Mouse (Mus musculus) forebrain, postnatal 0 days (tissue): ENCODE measurements at regions not wholly inside any gene's neighbourhood (a gene's known extent, or its start where the extent isn't known, plus 50 kb on each side); places are given as distances from the start of the nearest gene placed in this dataset.

Experiments
- ATAC-seq: fragments of 200-750 bp; cut with Nextera tagmentation; 2 replicates; pipeline ENCODE4 v1.8.0; 2017; ENCODE audit warnings: mild to moderate bottlenecking, moderate library complexity
- DNase-seq: peaks from one replicate; pipeline ENCODE4 v3.0.0-alpha.2; 2015
- H3K27ac ChIP-seq: fragments of 300-500 bp; sonication (generic); 2 replicates; pipeline ENCODE4 v1.5.1; 2014; ENCODE audit warnings: low read depth, mild to moderate bottlenecking, antibody characterized with exemption, low read length, moderate library complexity, mixed read lengths
- H3K27me3 ChIP-seq: fragments of 300-500 bp; sonication (generic); 2 replicates; pipeline ENCODE4 v1.6.1; 2014; ENCODE audit warnings: mild to moderate bottlenecking, low read length, mixed read lengths; ENCODE audit not compliant: insufficient read depth
- H3K36me3 ChIP-seq: fragments of 300-500 bp; sonication (generic); 2 replicates; pipeline ENCODE4 v1.6.1; 2014; ENCODE audit warnings: mild to moderate bottlenecking, moderate library complexity; ENCODE audit not compliant: insufficient read depth
- H3K4me1 ChIP-seq: fragments of 300-500 bp; sonication (generic); 2 replicates; pipeline ENCODE4 v1.6.1; 2014; ENCODE audit warnings: antibody characterized with exemption; ENCODE audit not compliant: insufficient read depth
- H3K4me2 ChIP-seq: fragments of 300-500 bp; sonication (generic); 2 replicates; pipeline ENCODE4 v1.6.1; 2014; ENCODE audit warnings: low read depth, mild to moderate bottlenecking, moderate library complexity
- H3K4me3 ChIP-seq: fragments of 300-500 bp; sonication (generic); 2 replicates; pipeline ENCODE4 v1.5.1; 2014; ENCODE audit warnings: low read depth, low read length, mixed read lengths
- H3K9ac ChIP-seq: fragments of 300-500 bp; sonication (generic); 2 replicates; pipeline ENCODE4 v1.6.1; 2014; ENCODE audit warnings: mild to moderate bottlenecking
- H3K9me3 ChIP-seq: fragments of 300-500 bp; sonication (generic); 2 replicates; pipeline ENCODE4 v1.6.1; 2016; ENCODE audit warnings: low read length
- CTCF ChIP-seq: sonication (generic); IDR thresholded peaks from 2 replicates; pipeline ENCODE4 v1.5.1; 2016; ENCODE audit warnings: antibody characterized with exemption, control low read depth, low read depth
- WGBS: fragments of 180-500 bp; shearing (Covaris S2); extraction: QIAGEN DNeasy Blood & Tissue Kit; methylation state at CpG from one replicate; pipeline ENCODE4 v1.1.7; 2014; 5-methylcytosine and 5-hydroxymethylcytosine counted together

DNA sequence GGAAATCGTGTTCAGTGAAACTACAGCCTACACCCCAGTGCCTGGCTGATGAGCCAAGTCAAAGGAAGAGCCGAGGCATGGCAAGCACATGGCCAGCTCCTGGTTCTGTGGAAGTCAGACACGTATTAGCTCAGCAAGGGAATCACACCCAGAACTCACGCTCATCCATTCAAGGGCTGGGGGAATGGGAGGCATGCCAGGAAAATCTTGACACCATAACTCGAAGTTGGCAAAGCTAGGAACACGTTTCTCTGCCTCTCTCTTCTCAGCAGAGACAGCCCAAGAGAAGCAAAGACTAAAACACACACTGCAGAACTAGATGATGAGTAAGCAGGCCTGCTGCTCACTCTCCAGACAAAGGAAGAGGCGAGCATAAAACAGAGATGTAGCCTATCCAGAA, 53.5 kb upstream of the Ypel5 start:
- no peaks in the 10 kb centered on the region for H3K36me3 ChIP-seq
- no peak overlapping the region for H3K4me3 ChIP-seq
- no peak overlapping the region for H3K4me2 ChIP-seq
- H3K9me3 ChIP-seq = no peaks in the 10 kb centered on the region
- no peaks in the 10 kb centered on the region for H3K4me1 ChIP-seq
- no peaks in the 10 kb centered on the region for H3K27me3 ChIP-seq
- no peak overlapping the region for H3K27ac ChIP-seq
- DNase-seq (peak; percentile 59), ATAC-seq (peak; percentile 63)
- no peak for TF ChIP-seq CTCF
- H3K9ac ChIP-seq = no peak overlapping the region
- WGBS = 44% methylated on average over 7 of the region's 7 CpGs

DNA sequence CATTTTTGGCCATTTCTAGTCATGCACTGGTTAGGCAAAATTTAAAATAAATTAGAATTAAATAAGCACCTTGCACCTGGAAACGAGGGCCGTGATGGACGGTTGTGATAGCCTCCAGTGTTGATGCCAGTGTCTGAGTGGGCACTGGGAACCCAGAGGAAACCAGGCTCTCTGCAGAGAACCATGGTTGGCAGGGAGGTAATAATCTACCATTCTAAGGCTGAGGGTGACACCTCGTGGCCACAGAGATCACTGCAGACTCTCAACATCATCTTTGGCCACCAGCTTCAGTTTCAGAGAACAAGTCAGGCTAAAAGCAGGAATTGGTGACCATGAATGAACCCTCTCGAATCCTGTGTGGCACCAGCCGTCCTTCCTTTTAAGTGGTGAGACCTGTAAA, 54.5 kb upstream of the Ypel5 start:
- H3K4me2 ChIP-seq = no peak overlapping the region
- no peaks in the 10 kb centered on the region for H3K9me3 ChIP-seq
- no peaks in the 10 kb centered on the region for H3K36me3 ChIP-seq
- no peak overlapping the region for H3K4me3 ChIP-seq
- no peaks in the 10 kb centered on the region for H3K4me1 ChIP-seq
- no peak overlapping the region for H3K27ac ChIP-seq
- 18% methylated on average over 6 of the region's 6 CpGs for WGBS
- ATAC-seq = peak; percentile 81
- no peaks in the 10 kb centered on the region for H3K27me3 ChIP-seq
- DNase-seq = peak; percentile 89
- peak; percentile 98 for TF ChIP-seq CTCF
- no peak overlapping the region for H3K9ac ChIP-seq

- H3K4me1 ChIP-seq = no peaks in the 10 kb centered on the region
- no peaks in the 10 kb centered on the region for H3K27me3 ChIP-seq
- no peaks in the 10 kb centered on the region for H3K9me3 ChIP-seq
- H3K9ac ChIP-seq = no peak overlapping the region
- no peak for ATAC-seq
- WGBS = 67% methylated on average over 4 of the region's 4 CpGs
- no peak overlapping the region for H3K27ac ChIP-seq
- H3K36me3 ChIP-seq = no peaks in the 10 kb centered on the region
- no peak overlapping the region for H3K4me2 ChIP-seq
- DNase-seq = no peak
- no peak overlapping the region for H3K4me3 ChIP-seq
- no peak for TF ChIP-seq CTCF
These were observed 68.0 kb upstream of the Ypel5 start for GRCm38 (mm10) chr17:72768266-72768665.

- no peak overlapping the region for H3K4me2 ChIP-seq
- no peaks in the 10 kb centered on the region for H3K9me3 ChIP-seq
- no peak for ATAC-seq
- no peak overlapping the region for H3K4me3 ChIP-seq
- no peaks in the 10 kb centered on the region for H3K36me3 ChIP-seq
- H3K27me3 ChIP-seq = no peaks in the 10 kb centered on the region
- no peak for DNase-seq
- WGBS = 36% methylated on average over 3 of the region's 3 CpGs
- H3K4me1 ChIP-seq = no peaks in the 10 kb centered on the region
- H3K9ac ChIP-seq = no peak overlapping the region
- no peak for TF ChIP-seq CTCF
- H3K27ac ChIP-seq = no peak overlapping the region
These were observed 75.3 kb upstream of the Ypel5 start for GRCm38 (mm10) chr17:72760937-72761336.

DNA sequence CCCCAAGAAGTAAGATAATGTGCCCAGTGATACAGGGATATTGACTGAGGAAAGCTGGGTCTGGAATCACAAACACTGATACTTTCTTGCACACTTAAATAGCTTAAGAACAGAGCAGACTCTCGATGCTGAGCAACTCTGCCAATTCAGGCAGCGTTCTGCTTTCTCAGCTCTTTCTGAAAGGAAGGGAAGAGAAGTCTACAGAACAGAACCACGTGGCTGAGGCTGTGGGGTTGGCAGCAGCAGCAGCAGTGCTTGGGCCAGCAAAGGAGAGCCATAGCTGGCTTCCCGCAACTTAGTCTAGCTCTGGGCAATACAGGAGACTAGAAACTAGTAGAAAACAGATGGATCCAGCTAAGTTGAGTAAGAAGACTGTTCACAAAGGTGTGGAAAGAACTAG, 89.8 kb upstream of the Ypel5 start:
- H3K4me3 ChIP-seq = no peak overlapping the region
- H3K27ac ChIP-seq = no peak overlapping the region
- H3K9ac ChIP-seq = no peak overlapping the region
- DNase-seq = no peak
- TF ChIP-seq CTCF = no peak
- 44% methylated on average over 4 of the region's 4 CpGs for WGBS
- H3K27me3 ChIP-seq = no peaks in the 10 kb centered on the region
- no peak overlapping the region for H3K4me2 ChIP-seq
- no peaks in the 10 kb centered on the region for H3K4me1 ChIP-seq
- ATAC-seq = no peak
- H3K9me3 ChIP-seq = no peaks in the 10 kb centered on the region
- no peaks in the 10 kb centered on the region for H3K36me3 ChIP-seq

DNA sequence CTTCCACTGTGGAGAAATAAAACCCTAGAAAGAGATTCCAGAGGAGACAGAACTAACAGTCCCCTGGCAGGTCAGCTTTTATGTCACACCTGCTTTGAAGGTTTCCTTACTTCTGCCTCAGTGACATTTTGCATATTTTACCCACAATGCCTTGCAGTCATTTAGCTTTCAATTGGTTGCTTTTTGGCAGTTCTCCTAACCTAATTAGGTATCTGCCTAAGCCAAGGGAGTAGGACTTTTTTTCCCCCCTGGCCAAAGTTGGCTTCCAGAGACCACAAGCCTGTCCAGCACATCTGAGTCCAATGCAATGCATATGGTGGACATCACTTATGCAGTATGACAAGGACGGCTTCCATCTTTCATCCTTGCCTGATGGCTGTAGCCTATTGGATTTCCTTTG, 103.2 kb upstream of the Ypel5 start:
- Histone ChIP-seq H3K4me3 (no peak overlapping the region), H3K4me2 (no peak overlapping the region), H3K36me3 (no peaks in the 10 kb centered on the region), H3K9me3 (no peaks in the 10 kb centered on the region), H3K9ac (no peak overlapping the region), H3K27me3 (no peaks in the 10 kb centered on the region), H3K27ac (no peak overlapping the region), H3K4me1 (no peaks in the 10 kb centered on the region)
- DNase-seq (peak; percentile 9), ATAC-seq (no peak)
- 69% methylated on average over 1 of the region's 1 CpGs for WGBS
- TF ChIP-seq CTCF = no peak

GRCm38 (mm10) chr17:72731691-72732090, 104.6 kb upstream of the Ypel5 start:
- H3K9ac ChIP-seq = no peak overlapping the region
- H3K4me3 ChIP-seq = no peak overlapping the region
- H3K36me3 ChIP-seq = no peaks in the 10 kb centered on the region
- DNase-seq = no peak
- no peaks in the 10 kb centered on the region for H3K27me3 ChIP-seq
- ATAC-seq = no peak
- no peak for TF ChIP-seq CTCF
- no peaks in the 10 kb centered on the region for H3K4me1 ChIP-seq
- WGBS = 84% methylated on average over 6 of the region's 6 CpGs
- no peak overlapping the region for H3K27ac ChIP-seq
- no peaks in the 10 kb centered on the region for H3K9me3 ChIP-seq
- no peak overlapping the region for H3K4me2 ChIP-seq

GRCm38 (mm10) chr17:72731175-72731574, 105.1 kb upstream of the Ypel5 start:
- Histone ChIP-seq H3K27ac (no peak overlapping the region), H3K4me3 (no peak overlapping the region), H3K36me3 (no peaks in the 10 kb centered on the region), H3K4me2 (no peak overlapping the region), H3K9ac (no peak overlapping the region), H3K4me1 (no peaks in the 10 kb centered on the region), H3K27me3 (no peaks in the 10 kb centered on the region), H3K9me3 (no peaks in the 10 kb centered on the region)
- no peak; the same call in 1 of the 2 replicates for ATAC-seq
- peak; percentile 43 for DNase-seq
- 37% methylated on average over 5 of the region's 5 CpGs for WGBS
- TF ChIP-seq CTCF = no peak
